Mouse (Mus musculus) MEL (cell line): Measurements from ENCODE around the gene Traip. TPM values are rescaled to one million over a fixed set of nuclear protein-coding genes. Genes with fewer than 3 reads are reported as not detected.

Experiments
- DNase-seq: peaks from one replicate; pipeline ENCODE4 v3.0.0; 2011; ENCODE audit warnings: low read depth, low spot score
- H3K27ac ChIP-seq: 2 replicates; pipeline ENCODE4 v1.5.1; 2012; ENCODE audit warnings: low read depth, mild to moderate bottlenecking, control low read depth, low read length, moderate library complexity; ENCODE audit not compliant: control insufficient read depth
- H3K27me3 ChIP-seq, 2 experiments: fragments of 150-350 bp in 1 of 2; sonication (generic) in 1 of 2; 2 replicates each; pipeline ENCODE4 v1.6.1; 2012; ENCODE audit warnings: low read length in 2 of 2, mild to moderate bottlenecking in 2 of 2, improper control_type of control experiment in 1 of 2, moderate library complexity in 1 of 2; ENCODE audit not compliant: insufficient read depth in 2 of 2, control insufficient read depth in 1 of 2
- H3K36me3 ChIP-seq, 2 experiments: 2 replicates each; pipeline ENCODE4 v1.6.1; 2012 to 2014; ENCODE audit warnings: low read length in 2 of 2, improper control_type of control experiment in 1 of 2, inconsistent platforms in 1 of 2, mild to moderate bottlenecking in 1 of 2; ENCODE audit not compliant: insufficient read depth in 2 of 2, control insufficient read depth in 1 of 2
- H3K4me1 ChIP-seq, 2 experiments: fragments of 150-350 bp in 1 of 2; sonication (generic) in 1 of 2; 2 replicates each; pipeline ENCODE4 v1.6.1; 2012; ENCODE audit warnings: low read length in 2 of 2, improper control_type of control experiment in 1 of 2, mild to moderate bottlenecking in 1 of 2; ENCODE audit not compliant: insufficient read depth in 2 of 2, control insufficient read depth in 1 of 2
- H3K4me3 ChIP-seq, 2 experiments: fragments of 150-350 bp in 1 of 2; sonication (generic) in 1 of 2; 2 replicates each; pipeline ENCODE4 v1.5.1; 2012; ENCODE audit warnings: low read depth in 2 of 2, low read length in 2 of 2, mild to moderate bottlenecking in 2 of 2, moderate library complexity in 2 of 2, control low read depth in 1 of 2, improper control_type of control experiment in 1 of 2; ENCODE audit not compliant: control insufficient read depth in 1 of 2, insufficient read depth in 1 of 2
- H3K79me2 ChIP-seq: 2 replicates; pipeline ENCODE4 v1.6.1; 2012; ENCODE audit warnings: mild to moderate bottlenecking, low read length, moderate library complexity; ENCODE audit not compliant: control insufficient read depth, poor library complexity, insufficient read depth
- H3K9ac ChIP-seq: 2 replicates; pipeline ENCODE4 v1.6.1; 2012; ENCODE audit warnings: low read depth, mild to moderate bottlenecking, control low read depth, low read length, moderate library complexity; ENCODE audit not compliant: control insufficient read depth, poor library complexity, severe bottlenecking
- H3K9me3 ChIP-seq: fragments of 150-350 bp; sonication (generic); replicated peaks from 2 replicates; pipeline ENCODE4 v1.6.1; 2012; ENCODE audit warnings: mild to moderate bottlenecking, low read length, improper control_type of control experiment, moderate library complexity; ENCODE audit not compliant: insufficient read depth
- CHD1 ChIP-seq: IDR thresholded peaks from 2 replicates; pipeline ENCODE4 v1.6.1; 2012; ENCODE audit warnings: low read depth, mild to moderate bottlenecking, inconsistent platforms, low read length, improper control_type of control experiment
- E2F4 ChIP-seq: IDR thresholded peaks from 2 replicates; pipeline ENCODE4 v1.6.1; 2011; ENCODE audit warnings: low read depth, low read length, improper control_type of control experiment, borderline replicate concordance
- GABPA ChIP-seq: IDR thresholded peaks from 2 replicates; pipeline ENCODE4 v1.6.1; 2012; ENCODE audit warnings: low read depth, mild to moderate bottlenecking, inconsistent platforms, low read length, improper control_type of control experiment, moderate library complexity
- GATA1 ChIP-seq: IDR thresholded peaks from 2 replicates; pipeline ENCODE4 v1.6.1; 2011; ENCODE audit warnings: low read depth, low read length, improper control_type of control experiment
- HCFC1 ChIP-seq: IDR thresholded peaks from 2 replicates; pipeline ENCODE4 v1.6.1; 2012; ENCODE audit warnings: low read depth, mild to moderate bottlenecking, inconsistent platforms, low read length, improper control_type of control experiment, moderate library complexity
- MAFK ChIP-seq: IDR thresholded peaks from 2 replicates; pipeline ENCODE4 v1.6.1; 2011; ENCODE audit warnings: low read depth, mild to moderate bottlenecking, low read length, improper control_type of control experiment, borderline replicate concordance
- MAX ChIP-seq: IDR thresholded peaks from 2 replicates; pipeline ENCODE4 v1.6.1; 2011; ENCODE audit warnings: low read length, improper control_type of control experiment
- MAZ ChIP-seq: IDR thresholded peaks from 2 replicates; pipeline ENCODE4 v1.6.1; 2012; ENCODE audit warnings: low read depth, mild to moderate bottlenecking, inconsistent platforms, low read length, improper control_type of control experiment
- MXI1 ChIP-seq: IDR thresholded peaks from 2 replicates; pipeline ENCODE4 v1.6.1; 2011; ENCODE audit warnings: mild to moderate bottlenecking, low read depth, low read length, improper control_type of control experiment
- MYB ChIP-seq: IDR thresholded peaks from 2 replicates; pipeline ENCODE4 v1.6.1; 2011; ENCODE audit warnings: mild to moderate bottlenecking, low read depth, low read length, improper control_type of control experiment
- POLR2AphosphoS2 ChIP-seq: IDR thresholded peaks from 2 replicates; pipeline ENCODE4 v1.6.1; 2011; ENCODE audit warnings: low read length, improper control_type of control experiment
- RAD21 ChIP-seq: IDR thresholded peaks from 2 replicates; pipeline ENCODE4 v1.6.1; 2011; ENCODE audit warnings: mild to moderate bottlenecking, low read depth, low read length, improper control_type of control experiment
- RCOR1 ChIP-seq: IDR thresholded peaks from 2 replicates; pipeline ENCODE4 v1.6.1; 2012; ENCODE audit warnings: low read depth, mild to moderate bottlenecking, inconsistent platforms, low read length, improper control_type of control experiment
- SIN3A ChIP-seq: IDR thresholded peaks from 2 replicates; pipeline ENCODE4 v1.6.1; 2012; ENCODE audit warnings: low read length, improper control_type of control experiment, inconsistent platforms
- SMC3 ChIP-seq: IDR thresholded peaks from 2 replicates; pipeline ENCODE4 v1.6.1; 2011; ENCODE audit warnings: low read depth, low read length, improper control_type of control experiment
- TCF12 ChIP-seq: IDR thresholded peaks from 2 replicates; pipeline ENCODE4 v1.6.1; 2014; ENCODE audit warnings: low read depth, mild to moderate bottlenecking, inconsistent platforms, low read length, improper control_type of control experiment, moderate library complexity
- UBTF ChIP-seq: IDR thresholded peaks from 2 replicates; pipeline ENCODE4 v1.6.1; 2012; ENCODE audit warnings: low read depth, mild to moderate bottlenecking, inconsistent platforms, low read length, improper control_type of control experiment, moderate library complexity, borderline replicate concordance; ENCODE audit not compliant: insufficient read depth
- ZMIZ1 ChIP-seq: IDR thresholded peaks from 2 replicates; pipeline ENCODE4 v1.6.1; 2012; ENCODE audit warnings: low read depth, mild to moderate bottlenecking, inconsistent platforms, low read length, improper control_type of control experiment, moderate library complexity
- ZNF384 ChIP-seq: IDR thresholded peaks from 2 replicates; pipeline ENCODE4 v1.6.1; 2012; ENCODE audit warnings: low read depth, mild to moderate bottlenecking, inconsistent platforms, low read length, improper control_type of control experiment
- polyA plus RNA-seq, 2 experiments: library from polyadenylated mRNA; stranded (reverse) in 1 of 2; unstranded in 1 of 2; fragments of >175 nt in 1 of 2; fragments of >200 nt in 1 of 2; gene quantifications; 2 replicates each; pipeline versions ENCODE4 v1.2.1 to v1.2.4; 2012; ENCODE audit warnings: low replicate concordance in 2 of 2, low read depth in 1 of 2; ENCODE audit not compliant: insufficient read length in 2 of 2, insufficient read depth in 1 of 2, missing spikeins in 1 of 2
- total RNA-seq: library from RNA; depleted of rRNA; stranded (reverse); fragments of 300-350 nt; gene quantifications from 2 replicates; pipeline ENCODE4 v1.2.3, GENCODE M21; 2012

The Traip gene
- total and polyA plus RNA-seq, 3 experiments: 43.6 to 65.2 TPM; not detected in 1

DNA sequence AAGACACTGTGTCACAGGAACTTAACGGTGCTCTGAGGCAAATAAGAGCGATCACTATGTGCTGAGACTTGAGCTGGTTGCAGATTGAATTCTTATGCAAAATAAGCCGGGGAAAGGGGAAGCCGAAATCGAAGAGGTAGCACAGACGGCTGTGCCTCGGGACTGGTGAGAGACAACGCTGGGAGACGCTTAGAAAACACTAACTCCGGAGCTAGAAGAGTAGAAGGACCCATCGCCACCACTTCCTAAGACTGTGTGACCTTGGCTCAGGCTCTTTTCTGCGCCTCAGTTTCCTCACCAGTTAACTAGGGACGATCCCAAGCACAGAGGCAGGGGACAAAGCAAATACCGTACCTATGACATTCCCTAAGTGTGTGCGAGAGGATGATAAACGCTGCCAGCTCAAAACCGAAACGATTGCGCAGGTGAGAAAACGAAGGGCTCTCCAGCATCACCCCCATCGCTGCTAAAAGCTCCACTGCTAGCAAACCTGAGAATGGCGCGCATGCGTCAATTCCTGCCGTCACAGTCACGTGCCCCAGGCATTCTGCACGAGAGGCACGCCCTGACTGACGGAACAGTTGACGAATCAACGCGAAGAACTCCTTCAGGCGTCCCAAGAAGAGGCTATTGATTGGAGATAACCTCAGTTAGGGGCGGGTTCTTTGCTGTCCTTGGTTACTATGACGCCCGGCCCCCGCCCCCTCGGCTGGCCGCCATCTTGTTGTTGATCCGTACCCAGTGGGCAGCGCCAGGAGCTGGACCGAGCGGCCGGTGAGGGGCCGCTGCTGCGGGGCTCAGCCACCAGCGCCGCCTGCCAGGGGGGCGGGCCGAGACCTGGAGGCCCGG lies 52.2 kb downstream of the Traip start, which contains the start of gene Ip6k1 (continued):
- TF ChIP-seq MXI1 (peak; percentile 70), GABPA (no peak), ZNF384 (no peak), MAX (peak; percentile 99), GATA1 (no peak), MYB (no peak), RAD21 (no peak; the same call in 1 of the 2 replicates), UBTF (no peak), MAZ (no peak)

DNA sequence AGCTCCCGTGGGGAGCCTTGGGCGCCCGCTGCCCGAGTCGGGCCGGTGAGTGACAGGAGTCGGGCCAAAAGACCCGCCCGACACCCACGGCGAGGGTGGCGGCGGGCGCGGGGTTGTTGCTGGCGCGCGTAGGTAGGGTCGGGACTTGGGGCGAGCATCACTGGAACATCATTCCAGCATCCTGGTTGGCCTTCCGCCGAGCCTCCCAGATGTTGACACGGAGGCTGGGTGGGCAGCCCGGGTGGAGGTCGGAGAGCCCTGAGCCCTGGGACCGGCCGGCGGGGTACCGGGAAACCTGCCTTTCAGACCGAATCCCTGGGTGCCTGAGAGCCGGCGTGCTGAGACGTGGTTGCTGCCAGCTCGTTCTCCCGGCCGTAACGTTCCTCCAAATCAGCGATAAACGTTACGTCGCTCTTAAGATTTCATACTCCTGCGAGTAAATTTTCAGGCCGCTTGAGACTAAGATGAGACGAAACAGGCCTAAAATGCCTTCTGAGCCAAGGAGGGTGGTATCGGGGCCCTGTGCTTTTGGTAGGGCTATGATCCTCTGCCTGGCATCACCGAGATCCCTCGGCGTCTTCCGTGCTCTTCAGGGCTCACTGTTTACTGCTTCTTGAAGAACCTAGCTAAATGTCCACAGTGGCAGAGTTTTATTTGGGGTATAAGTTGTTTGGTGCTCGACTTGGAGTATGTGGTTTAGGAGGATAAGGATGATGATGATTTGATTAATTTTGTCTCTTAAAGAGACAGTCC lies 53.0 kb downstream of the Traip start:
- Histone ChIP-seq H3K27me3 (no peaks in the 10 kb centered on the region), H3K4me1 (peaks cover 6 to 13% of the 10 kb centered on the region in 2 experiments), H3K36me3 (peaks cover 0 to 17% of the 10 kb centered on the region in 2 experiments; a peak in 3 of 4 replicates), H3K27ac (peak overlapping the region; percentile 65), H3K4me3 (peak overlapping the region; percentile 86 to 93), H3K79me2 (peaks cover 43% of the 10 kb centered on the region), H3K9me3 (no peaks in the 10 kb centered on the region), H3K9ac (peak overlapping the region; percentile 91)
- DNase-seq: peak; percentile 68
- TF ChIP-seq CHD1: 0 out of 2 replicates have a peak, but pooled peaks have one; percentile 85
- TF ChIP-seq MAZ: 0 out of 2 replicates have a peak, but pooled peaks have one; percentile 16
- no peak; the same call in 1 of the 2 replicates for TF ChIP-seq RCOR1
- peak; percentile 50 for TF ChIP-seq HCFC1
- peak; percentile 32; the same call in 1 of the 2 replicates for TF ChIP-seq SIN3A
- TF ChIP-seq MAFK: no peak
- TF ChIP-seq POLR2AphosphoS2: no peak
- TF ChIP-seq MAX: peak; percentile 15; the same call in 1 of the 2 replicates
- TF ChIP-seq TCF12: no peak
- 0 out of 2 replicates have a peak, but pooled peaks have one; percentile 12 for TF ChIP-seq SMC3
- no peak for TF ChIP-seq E2F4
- TF ChIP-seq ZMIZ1: 0 out of 2 replicates have a peak, but pooled peaks have one; percentile 39
- peak; percentile 58 for TF ChIP-seq MXI1
- TF ChIP-seq, all 39 proteins: peak for 8
